Mouse (Mus musculus) natural killer cell, adult 2 months (primary cell): ENCODE data around the gene Fes.

Source experiments
- DNase-seq, 2 experiments: peaks; one replicate each; pipeline ENCODE4 v3.0.0; 2022; ENCODE audit warnings: low spot score in 2 of 2

The Fes gene

DNA sequence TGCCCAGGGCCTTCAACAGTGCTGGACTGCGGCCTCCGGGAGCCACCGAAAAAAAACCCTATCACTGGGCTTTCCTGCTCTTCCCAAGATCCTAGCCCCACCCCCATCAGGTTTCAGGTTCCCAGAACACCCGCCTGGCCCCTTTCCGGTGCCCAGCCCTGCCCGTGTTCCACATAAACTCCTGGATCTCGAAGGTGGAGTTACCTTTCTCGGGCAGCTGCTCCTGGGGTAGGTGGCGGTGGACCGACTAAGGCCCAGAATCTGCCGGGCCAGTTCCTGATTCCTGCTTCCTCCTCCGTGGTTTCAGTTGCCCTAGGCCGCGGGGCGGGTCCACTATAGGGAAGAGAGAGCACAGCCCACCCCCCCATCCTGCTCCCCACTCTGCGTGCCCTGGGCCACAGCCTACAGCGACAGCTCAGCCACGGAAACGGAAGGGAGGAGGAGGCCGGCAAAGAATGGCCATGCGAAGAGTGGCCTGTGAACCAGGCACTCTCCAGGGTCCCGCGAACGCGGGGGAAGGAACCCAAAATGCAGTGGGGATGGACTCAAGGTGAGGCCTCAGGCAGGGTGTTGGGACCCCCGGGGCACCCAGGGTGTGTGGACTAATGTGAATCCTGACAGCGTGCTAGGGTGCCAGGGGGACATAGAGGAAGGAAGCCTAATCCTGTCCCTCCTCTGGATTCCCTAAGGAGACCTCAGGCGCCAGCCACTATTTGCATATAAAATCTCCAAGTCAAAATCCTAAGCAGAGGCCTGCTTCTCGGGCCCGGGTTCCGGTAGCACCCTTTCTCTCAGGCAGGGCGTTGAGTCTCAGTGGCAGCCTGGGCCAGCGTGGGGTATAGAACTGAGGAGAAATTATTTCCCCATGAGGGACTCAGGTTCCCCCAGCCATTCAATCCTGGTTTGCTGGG is at the start of gene Fes:
Gene Fes, minus strand, starts transcription at position 314 of the 911 bp plus-strand sequence.
- DNase-seq = peak; percentile 44 to 51

DNA sequence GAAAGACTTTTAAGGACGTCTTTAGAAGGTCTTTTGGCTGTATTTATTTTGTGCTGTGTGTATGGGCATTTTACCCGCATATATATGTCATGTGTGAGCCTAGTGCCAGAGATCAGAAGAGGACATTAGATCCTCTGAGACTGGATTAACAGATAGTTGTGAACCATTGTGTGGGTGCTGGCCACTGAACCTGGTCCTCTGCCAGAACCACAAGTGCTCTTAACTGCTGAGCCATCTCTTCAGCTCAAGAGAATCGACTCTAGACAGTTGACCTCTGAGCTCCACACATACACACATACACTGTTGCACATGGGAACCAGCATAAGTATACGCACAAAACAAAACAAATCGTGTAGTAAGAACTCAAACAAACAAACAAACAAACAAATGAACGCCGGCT is 48.8 kb upstream of the Fes start:
- DNase-seq = no peak

DNA sequence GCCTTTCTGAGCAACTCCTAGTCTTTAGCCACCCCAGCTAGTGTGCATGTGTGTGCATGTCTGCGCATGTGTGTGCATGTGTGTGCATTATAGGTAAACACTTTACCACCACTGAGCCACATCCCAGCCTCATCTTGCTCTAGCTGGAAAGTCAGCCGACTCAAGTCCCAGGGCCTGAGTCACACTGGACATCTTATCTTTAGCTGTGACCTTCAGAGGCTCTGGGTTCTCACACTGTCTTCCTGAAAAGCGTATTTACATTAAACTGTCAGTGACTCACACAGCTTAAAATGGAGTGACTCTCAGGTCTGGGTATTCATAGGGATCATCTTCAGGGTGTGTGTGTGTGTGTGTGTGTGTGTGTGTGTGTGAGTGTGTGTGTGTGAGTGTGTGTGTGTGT is 47.8 kb upstream of the Fes start:
- DNase-seq = no peak

DNA sequence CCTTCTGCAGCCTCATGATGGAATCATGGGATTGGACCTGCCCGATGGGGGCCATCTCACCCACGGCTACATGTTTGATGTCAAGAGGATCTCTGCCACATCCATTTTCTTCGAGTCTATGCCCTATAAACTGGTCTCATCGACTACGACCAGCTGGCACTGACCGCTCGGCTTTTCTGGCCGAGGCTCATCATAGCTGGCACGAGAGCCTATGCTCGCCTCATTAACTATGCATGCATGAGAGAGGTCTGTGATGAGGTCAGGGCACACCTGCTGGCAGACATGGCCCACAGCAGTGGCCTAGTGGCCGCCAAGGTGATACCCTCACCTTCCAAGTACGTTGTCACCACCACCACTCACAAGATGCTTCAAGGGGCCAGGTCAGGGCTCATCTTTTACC is 41.9 kb upstream of the Fes start:
- DNase-seq = no peak

DNA sequence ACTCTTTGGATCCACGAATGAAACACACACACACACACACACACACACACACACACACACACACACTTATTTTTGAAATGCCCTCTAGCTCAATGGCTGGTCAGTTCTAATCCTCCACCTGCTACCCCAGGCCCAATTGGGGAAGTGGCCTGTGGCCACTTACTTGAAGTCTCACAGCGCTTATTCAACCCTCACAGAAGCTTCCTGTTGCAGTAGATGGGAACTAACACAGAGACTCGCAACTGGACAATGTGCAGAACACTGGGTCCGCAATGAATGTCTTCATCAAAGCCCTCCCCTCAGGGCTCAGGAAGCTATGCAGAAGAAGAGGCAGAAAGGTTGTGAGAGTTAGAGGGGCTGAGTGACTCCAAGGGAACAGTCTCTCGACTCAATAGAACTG is 40.0 kb upstream of the Fes start:
- no peak for DNase-seq

DNA sequence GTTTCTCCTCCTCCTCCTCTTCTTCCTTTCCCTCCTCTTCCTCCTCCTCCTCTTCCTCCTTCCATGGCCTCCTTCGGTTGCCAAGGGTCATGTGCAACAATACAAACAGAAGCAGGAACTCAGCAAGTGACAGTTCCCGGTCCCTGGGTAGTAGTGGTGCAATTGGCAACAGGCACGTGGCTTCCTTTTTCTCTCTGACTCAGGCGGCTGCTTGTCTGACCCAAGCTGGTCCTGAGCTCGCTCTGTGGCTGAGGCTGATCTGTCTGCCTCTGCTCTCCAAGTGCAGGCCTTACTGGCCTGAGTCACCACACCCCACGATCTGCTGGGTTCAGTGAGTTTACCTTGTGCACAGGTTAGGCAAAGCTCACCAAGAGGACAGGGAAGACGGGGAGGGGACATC is 38.6 kb upstream of the Fes start:
- DNase-seq = no peak

DNA sequence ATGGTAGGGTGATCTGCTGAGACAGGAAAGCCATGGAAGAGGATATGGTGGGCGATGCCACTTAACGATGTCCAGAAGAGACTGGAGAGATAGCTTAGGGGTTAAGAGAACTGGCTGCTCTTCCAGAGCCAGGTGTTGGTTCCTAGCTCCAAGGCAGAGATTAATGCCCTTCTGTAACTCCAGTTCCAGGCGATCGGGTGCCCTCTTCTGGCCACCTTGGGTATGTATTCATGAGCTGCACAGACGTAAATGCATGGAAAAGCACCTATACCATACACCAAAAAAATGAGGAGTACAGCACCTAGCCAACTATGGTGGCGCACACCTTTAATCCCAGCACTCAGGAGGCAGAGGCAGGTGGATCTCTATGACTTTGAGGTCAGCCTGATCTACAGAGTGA is 37.0 kb upstream of the Fes start:
- no peak for DNase-seq

DNA sequence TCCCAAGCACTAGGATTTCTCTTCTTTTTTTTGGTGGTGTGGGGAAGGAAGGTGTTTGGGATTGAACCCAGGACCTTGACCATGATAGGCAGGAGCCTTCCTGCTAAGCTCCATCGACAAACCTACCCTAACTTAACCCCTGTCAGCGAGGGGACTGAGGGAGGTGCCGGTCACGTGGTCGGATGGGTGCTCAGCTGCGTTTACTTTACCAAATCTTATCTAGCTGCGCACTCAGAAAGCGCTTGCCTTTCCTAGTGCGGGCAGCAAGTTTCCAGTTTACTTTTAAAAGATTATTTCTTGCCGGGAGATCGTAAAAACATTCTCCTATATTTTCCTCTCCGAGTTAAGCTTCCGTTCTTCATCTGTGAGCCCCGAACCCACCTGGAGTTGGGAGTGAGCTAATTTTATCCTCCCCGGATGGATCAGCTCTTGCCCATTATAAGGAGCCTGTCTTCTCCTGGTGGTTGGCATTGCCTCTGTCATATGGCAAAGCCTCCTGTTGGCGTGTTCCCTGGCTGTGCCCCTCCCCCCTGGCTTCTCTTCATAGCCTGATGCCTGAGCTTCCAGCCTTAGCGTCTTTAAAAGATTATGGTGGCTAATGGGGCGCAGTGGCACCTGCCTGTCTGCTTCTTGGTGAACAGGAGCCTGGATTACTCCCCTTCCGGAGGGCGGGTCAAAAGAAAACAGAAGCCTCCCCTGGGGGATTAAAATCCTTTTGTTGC is 35.2 kb upstream of the Fes start:
- DNase-seq = no peak

DNA sequence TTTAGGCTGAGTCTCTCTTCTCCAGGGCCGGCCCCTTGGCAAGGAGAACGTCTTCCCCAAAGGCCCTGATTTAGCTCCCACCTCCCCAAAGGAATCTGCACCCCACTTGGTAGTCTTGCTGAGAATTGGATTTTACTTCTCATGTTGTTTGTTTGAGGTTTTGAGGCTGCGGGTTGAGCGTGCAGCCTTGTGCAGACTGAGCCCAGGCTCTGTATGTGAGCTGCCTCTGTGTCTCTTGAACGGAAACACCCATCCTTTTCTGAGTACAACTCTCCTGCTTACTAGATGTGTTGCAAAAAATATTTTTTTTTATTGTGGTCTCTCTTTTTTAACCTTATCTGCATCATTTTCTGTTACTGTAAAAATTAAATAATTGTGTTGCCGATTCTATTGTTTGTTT is 33.8 kb upstream of the Fes start:
- no peak for DNase-seq

DNA sequence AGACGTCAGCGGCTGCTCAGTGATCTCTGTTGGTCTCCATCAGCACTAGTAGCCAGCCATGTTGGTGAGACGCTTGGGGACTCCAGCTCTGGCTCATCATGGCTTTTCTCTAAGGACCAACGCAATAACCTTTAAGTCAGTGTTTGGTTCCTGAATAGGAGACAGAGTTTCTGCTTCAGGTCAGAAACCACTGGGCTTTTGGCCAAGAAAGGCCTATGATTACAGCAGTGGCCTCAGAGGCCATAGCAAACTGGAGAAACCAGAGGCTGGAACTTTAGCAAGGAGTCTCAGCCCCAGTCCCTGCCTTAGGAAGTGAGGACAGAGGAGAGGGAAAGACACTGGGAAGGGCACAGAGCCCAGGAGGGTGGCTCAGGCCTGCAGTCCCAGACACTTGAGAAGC is 32.8 kb upstream of the Fes start:
- no peak for DNase-seq

DNA sequence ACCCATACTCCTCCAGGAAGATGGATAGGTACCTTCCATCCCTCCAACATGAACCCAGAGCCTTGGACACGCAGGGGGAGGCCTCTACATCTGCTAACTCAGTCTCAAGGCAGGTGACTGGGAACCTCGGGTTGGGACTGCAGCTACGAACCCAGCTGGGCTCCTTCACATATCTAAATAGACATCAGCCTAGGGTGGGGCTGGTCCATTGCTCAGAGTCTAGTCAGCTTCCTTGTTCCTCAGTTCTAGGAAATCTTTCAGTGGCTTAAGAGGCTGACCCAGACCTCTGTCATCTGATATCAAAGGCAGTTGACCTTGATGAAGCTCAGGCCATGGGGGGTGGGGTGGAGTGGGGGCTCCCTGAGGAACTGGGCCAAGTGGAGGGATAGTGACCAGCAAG is 31.5 kb upstream of the Fes start:
- no peak for DNase-seq

DNA sequence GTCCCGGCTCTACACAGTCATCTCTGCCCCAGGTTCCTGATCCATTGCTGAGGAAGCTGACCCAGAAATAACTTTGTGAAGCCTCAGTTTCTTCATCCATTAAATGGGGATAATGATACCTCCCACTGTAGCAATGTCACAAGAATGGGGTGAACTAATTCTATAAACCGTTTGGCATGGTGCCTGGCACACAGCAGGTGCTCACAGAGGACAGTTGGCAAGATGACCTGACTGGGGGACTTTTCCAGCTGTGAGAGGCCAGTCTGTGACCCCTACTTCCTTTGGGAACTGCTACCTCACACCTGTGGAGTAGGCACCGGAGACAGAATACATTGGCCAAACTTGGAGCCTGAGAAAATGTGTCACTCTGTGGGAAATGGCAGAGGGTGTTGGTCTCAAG is 30.3 kb upstream of the Fes start:
- DNase-seq = no peak

DNA sequence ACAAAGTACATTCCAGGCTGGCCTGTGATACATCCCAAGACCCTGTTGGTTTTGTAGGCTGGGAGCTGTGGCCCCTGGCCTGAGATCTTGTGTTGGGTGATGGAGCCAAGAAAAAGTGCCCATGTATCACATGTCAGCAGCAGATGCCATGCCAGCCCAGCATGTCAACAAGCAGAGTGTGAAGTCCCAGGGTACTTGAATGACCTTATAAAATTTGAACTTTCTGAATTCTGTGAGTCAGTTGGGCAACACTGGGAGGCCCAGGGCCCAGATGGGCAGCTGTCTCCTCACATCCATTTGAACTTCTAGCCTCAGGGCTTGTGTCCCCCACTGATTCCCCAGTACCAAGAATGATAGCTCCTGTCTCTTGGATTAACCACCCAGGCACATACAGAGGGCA is 29.9 kb upstream of the Fes start:
- DNase-seq = no peak

DNA sequence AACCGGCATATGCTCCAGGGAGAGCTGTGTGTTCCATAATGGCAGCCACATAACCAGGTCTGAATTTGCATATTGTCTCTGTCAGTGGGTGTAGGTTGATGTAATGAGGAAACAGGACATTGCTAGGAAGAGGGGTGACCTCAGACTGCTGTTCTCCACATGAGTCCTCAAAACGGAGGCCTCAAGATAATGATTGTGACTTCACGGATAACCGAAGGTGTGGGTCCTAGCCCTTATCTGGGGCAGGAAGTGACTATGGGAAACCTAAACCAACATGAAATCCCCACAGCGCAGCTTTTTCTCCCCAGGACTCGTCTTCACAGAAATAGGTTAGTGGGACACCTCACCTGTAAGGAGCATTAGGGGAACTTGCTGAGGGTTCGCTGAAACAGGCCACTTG is 29.2 kb upstream of the Fes start:
- DNase-seq = peak; percentile 23 to 39

DNA sequence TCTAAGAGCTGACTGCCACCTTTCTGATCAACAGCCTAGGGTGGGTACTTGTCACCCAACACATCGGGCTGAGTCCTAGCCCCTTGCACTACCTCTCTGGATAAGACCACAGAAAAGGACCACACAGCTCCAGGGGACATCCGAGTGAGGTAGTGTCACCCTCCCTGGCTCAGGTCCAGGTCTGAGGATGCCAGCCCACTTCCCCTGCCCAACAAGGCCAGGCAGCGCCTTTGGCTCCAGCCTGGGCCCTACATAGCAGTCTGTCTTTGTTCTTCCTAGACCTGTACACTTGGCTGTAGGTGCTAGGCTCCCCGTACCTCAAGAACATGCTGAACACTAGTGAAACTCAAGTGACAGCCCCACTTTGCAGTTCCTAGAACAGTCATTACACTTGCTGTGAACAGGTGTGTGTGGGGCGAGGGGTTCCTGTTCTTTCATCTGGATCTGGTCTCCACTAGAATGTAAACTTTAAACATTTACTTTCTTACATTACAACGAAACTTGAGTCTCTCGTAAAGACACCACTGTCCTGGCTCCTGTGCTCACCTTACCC is 26.6 kb upstream of the Fes start:
- no peak for DNase-seq

DNA sequence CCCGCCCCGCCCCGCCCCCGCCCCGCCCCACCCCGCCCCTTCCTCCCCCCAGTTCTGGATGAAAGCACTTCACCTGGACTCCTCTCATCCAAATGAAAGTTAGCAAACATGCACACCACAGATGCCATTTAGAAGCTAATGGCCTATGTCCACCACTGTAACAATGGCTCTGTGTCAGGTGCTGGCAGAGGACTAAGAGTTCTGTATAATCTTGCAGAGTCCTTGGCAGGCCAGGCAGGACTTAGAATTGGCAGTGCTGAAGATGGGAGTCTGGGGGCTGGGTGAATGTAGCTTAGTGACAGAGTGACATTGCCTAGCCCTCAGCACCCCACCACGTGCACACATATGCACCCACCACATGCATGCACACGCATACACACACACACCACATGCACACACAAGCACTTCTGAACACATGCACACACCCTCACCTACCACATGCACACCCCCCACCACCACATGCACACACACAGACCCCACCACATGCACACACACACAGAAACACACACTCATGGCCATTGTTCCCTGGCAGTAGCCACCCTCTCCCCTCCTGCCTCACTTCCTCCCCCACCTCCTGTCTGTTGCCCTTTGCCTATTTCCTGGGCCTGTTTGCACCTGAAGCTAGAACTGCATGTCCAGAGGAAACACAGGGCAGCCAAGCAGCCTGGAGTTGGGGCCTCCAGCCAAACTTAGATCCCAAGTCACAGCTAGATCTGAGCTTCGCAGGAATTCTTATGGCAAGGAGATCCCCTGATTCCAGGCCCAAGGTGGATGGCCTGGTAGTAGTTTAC is 26.0 kb upstream of the Fes start:
- DNase-seq = no peak

DNA sequence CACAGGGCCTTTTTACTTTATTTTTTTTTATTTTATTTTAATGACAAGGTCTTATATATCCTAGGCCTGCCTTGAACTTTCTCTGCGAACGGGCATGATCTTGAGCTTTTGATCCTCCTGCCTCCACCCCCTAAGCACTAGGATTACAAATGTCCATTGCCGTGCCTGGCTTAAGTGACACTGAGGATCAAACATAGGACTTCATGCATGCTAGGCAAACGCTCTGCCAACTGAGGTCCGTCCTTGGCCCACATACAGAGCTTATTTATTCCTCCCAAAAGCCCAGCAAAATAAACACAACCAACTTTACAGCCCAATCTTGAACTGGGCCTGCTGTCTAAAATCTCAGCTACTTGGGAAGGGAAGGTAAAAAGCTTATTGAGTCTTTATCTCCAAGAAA is 25.0 kb upstream of the Fes start:
- no peak for DNase-seq

DNA sequence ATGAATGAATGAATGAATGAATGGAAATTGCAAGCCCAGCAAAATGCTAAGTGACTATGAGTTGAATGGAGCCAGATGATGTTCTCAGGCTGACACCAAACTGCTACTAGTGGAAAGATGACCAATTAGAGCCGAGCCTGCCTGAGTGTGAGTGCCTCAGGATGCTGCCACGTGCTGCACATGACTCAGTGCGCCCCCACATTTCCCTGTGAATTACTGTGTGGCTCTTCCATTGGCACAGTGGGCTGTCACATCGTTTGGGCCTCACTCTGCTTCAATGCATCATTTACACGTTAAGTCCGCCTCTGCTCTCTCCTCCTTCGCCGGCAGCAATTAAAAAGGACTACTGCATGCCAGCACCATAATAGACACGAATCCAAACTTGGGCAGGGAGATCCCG is 24.5 kb upstream of the Fes start:
- DNase-seq = no peak

DNA sequence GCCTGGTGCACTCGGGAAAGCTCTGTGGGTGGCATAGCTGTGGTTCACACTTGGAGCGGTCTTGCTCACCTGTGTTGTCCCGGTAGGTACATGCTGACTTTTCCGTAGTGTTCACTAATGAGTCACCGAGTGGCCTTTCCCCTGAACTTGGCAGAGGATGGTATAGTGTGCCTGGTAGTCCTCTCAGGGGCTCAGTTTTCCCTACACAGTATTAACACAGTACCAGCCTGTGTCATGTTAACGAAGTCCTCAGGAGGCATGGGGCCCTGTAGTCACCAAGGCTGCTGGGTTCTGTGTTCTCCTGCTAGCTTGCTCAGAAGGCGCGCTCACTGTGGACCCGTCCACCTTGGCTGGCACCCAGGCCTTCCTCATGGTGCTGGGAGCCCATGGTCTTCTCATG is 22.6 kb upstream of the Fes start:
- no peak for DNase-seq

DNA sequence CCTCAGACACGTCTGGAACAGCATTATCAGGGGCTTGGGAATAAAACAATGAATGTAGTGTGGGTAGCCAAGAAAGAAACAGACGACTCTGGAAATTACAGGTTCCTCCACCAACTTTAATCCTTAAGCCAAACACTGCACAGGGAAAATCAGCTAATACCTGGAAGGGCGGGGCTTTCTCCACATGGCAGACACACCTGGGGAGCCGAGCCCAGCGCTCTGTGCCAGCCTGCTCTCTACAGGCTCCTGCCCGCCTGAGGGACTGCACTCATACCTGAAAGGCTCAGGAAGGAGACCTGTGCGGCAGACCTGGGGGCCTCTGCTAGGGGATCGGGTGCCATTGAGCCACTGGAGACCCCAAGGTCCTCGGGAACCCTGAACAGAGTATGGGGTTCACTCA is 20.0 kb upstream of the Fes start:
- no peak for DNase-seq

DNA sequence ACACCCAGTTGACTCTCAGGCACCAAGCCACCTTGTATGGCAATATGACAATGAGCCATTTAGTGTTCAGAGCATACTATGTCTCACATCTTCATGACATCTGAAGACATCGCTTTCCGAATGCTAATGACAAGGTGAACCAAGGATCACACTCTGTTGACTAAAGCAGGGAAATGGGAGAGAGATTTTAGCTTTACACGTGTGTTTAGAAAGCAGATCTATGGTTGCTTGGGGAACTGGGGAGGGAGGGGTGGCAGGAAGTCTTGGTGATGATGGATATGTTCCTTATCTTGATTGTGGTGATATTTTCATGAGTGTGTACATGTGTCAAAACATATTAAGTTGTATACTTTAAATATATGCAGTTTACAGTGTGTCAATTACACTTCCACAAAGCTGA is 18.4 kb upstream of the Fes start:
- no peak for DNase-seq

DNA sequence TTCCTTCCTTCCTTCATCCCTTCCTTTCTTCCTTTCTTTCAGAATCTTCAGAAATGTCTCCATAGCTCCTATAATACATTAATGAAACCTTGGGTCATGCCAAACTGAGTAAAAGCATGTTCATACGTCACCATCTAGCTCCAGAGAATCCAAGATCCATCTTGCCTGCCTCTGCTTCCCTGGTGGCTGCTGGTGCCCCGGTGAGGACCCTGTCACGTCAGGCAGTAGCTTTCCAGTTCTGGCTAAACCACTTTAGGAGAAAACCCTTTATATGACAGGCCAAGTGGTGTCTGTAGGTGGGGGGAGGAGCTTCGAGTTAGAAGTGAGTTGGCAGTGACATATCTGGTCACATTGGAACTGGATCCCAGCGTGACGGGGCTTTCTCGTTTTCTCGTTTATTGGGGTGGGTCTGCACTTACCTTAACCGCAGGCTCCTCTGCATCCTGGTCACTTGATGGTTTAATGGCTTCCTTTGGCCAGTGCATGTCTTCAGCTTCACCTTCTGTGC is 17.5 kb upstream of the Fes start, which contains the start of gene Furin:
Gene Furin, minus strand, starts transcription at position 249 of the 508 bp plus-strand sequence.
- DNase-seq = no peak
